Mouse (Mus musculus) erythroid progenitor cell, adult 5-6 weeks (primary cell): Measurements from ENCODE around the gene Trim56. TPM values are rescaled to one million over a fixed set of nuclear protein-coding genes. Genes with fewer than 3 reads are reported as not detected.

Experiments used
- ATAC-seq: replicated peaks from 2 replicates; pipeline ENCODE4 v1.8.0; 2016; ENCODE audit warnings: moderate number of reproducible peaks, mild to moderate bottlenecking, moderate TSS enrichment, inconsistent platforms; ENCODE audit not compliant: poor library complexity, low FRiP score, severe bottlenecking
- total RNA-seq, 2 experiments: library from RNA; stranded (forward) in 1 of 2; stranded (reverse) in 1 of 2; fragments of 150-400 nt in 1 of 2; fragments of 186-747, 209-891 nt in 1 of 2; gene quantifications; 2 replicates each; pipeline versions ENCODE4 v1.2.3 to v1.2.4; 2015 to 2017; ENCODE audit warnings: low replicate concordance in 2 of 2

Trim56 gene
- total RNA-seq, 2 experiments from 2014 or later: 76.3 to 89.0 TPM

GRCm38 (mm10) chr5:137078616-137079015 is 37.4 kb downstream of the Trim56 start:
- ATAC-seq: no peak

- no peak for ATAC-seq
These were observed 38.0 kb downstream of the Trim56 start for GRCm38 (mm10) chr5:137078041-137078440.

GRCm38 (mm10) chr5:137077187-137077586 is 38.8 kb downstream of the Trim56 start:
- no peak for ATAC-seq

- no peak for ATAC-seq
These were observed 39.6 kb downstream of the Trim56 start for GRCm38 (mm10) chr5:137076191-137076930.

GRCm38 (mm10) chr5:137075726-137076125 is 40.3 kb downstream of the Trim56 start:
- ATAC-seq: no peak

GRCm38 (mm10) chr5:137074191-137074651 is 41.8 kb downstream of the Trim56 start:
- no peak for ATAC-seq

GRCm38 (mm10) chr5:137073141-137073540 is 42.9 kb downstream of the Trim56 start:
- ATAC-seq: no peak

- no peak; the same call in 1 of the 2 replicates for ATAC-seq
These were observed 43.7 kb downstream of the Trim56 start, which contains the start of gene Serpine1 for GRCm38 (mm10) chr5:137072079-137072960. Serpine1 (minus strand) TSS chr5:137072268.

- no peak for ATAC-seq
These were observed 45.0 kb downstream of the Trim56 start for GRCm38 (mm10) chr5:137070881-137071605.

- no peak for ATAC-seq
These were observed 47.3 kb downstream of the Trim56 start for GRCm38 (mm10) chr5:137068711-137069110.

- no peak for ATAC-seq
These were observed 50.1 kb downstream of the Trim56 start for GRCm38 (mm10) chr5:137065923-137066322.

GRCm38 (mm10) chr5:137065454-137065853 is 50.6 kb downstream of the Trim56 start:
- ATAC-seq: no peak

- no peak for ATAC-seq
These were observed 53.4 kb downstream of the Trim56 start for GRCm38 (mm10) chr5:137062601-137063000.

GRCm38 (mm10) chr5:137061809-137062481 is 54.1 kb downstream of the Trim56 start:
- ATAC-seq: no peak

Other genes starting within 250 kb of the Trim56 start
- gene Col26a1, start 233.0 kb downstream of the Trim56 start, total RNA-seq (2015; ENCODE audit: low replicate concordance): not detected in 2 replicates
- not detected in 2 replicates for gene Col26a1, start 233.0 kb downstream of the Trim56 start, total RNA-seq (2017; ENCODE audit: low replicate concordance)
- 16.9 and 28.5 TPM in 2 replicates for gene Ift22, start 208.1 kb downstream of the Trim56 start, total RNA-seq (2015; ENCODE audit: low replicate concordance)
- 0.15 and 0.39 TPM in 2 replicates for gene Ift22, start 208.1 kb downstream of the Trim56 start, total RNA-seq (2017; ENCODE audit: low replicate concordance)
- gene Fis1, start 162.9 kb downstream of the Trim56 start, total RNA-seq (2015; ENCODE audit: low replicate concordance): 149 and 151 TPM in 2 replicates
- gene Fis1, start 162.9 kb downstream of the Trim56 start, total RNA-seq (2017; ENCODE audit: low replicate concordance): 75.7 and 75.9 TPM in 2 replicates
- 8.3 and 13.0 TPM in 2 replicates for gene Cldn15, start 149.6 kb downstream of the Trim56 start, total RNA-seq (2015; ENCODE audit: low replicate concordance)
- 4.2 and 4.5 TPM in 2 replicates for gene Cldn15, start 149.6 kb downstream of the Trim56 start, total RNA-seq (2017; ENCODE audit: low replicate concordance)
- gene Plod3, start 129.2 kb downstream of the Trim56 start, total RNA-seq (2015; ENCODE audit: low replicate concordance): 9.7 and 10.1 TPM in 2 replicates
- 6.0 and 12.1 TPM in 2 replicates for gene Plod3, start 129.2 kb downstream of the Trim56 start, total RNA-seq (2017; ENCODE audit: low replicate concordance)
- 40.7 and 52.3 TPM in 2 replicates for gene Znhit1, start 128.2 kb downstream of the Trim56 start, total RNA-seq (2015; ENCODE audit: low replicate concordance)
- gene Znhit1, start 128.2 kb downstream of the Trim56 start, total RNA-seq (2017; ENCODE audit: low replicate concordance): 5.4 and 20.0 TPM in 2 replicates
- not detected in 2 replicates for gene Vgf, start 89.8 kb downstream of the Trim56 start, total RNA-seq (2015; ENCODE audit: low replicate concordance)
- not detected in 2 replicates for gene Vgf, start 89.8 kb downstream of the Trim56 start, total RNA-seq (2017; ENCODE audit: low replicate concordance)
- gene Ap1s1, start 70.1 kb downstream of the Trim56 start, total RNA-seq (2015; ENCODE audit: low replicate concordance): 6.5 and 8.4 TPM in 2 replicates
- 18.7 and 26.5 TPM in 2 replicates for gene Ap1s1, start 70.1 kb downstream of the Trim56 start, total RNA-seq (2017; ENCODE audit: low replicate concordance)
- gene Serpine1, start 43.9 kb downstream of the Trim56 start, total RNA-seq (2015; ENCODE audit: low replicate concordance): not detected in 2 replicates
- not detected in 2 replicates for gene Serpine1, start 43.9 kb downstream of the Trim56 start, total RNA-seq (2017; ENCODE audit: low replicate concordance)
- gene Muc3, start 33.1 kb upstream of the Trim56 start, total RNA-seq (2015; ENCODE audit: low replicate concordance): not detected in 2 replicates
- not detected in 2 replicates for gene Muc3, start 33.1 kb upstream of the Trim56 start, total RNA-seq (2017; ENCODE audit: low replicate concordance)
- 0.42 TPM in 1 of 2 replicates, not detected in the other for gene Muc3a, start 96.2 kb upstream of the Trim56 start, total RNA-seq (2015; ENCODE audit: low replicate concordance)
- gene Muc3a, start 96.2 kb upstream of the Trim56 start, total RNA-seq (2017; ENCODE audit: low replicate concordance): 0.64 TPM in 1 of 2 replicates, not detected in the other
- gene Ache, start 171.3 kb upstream of the Trim56 start, total RNA-seq (2015; ENCODE audit: low replicate concordance): 261 and 288 TPM in 2 replicates
- gene Ache, start 171.3 kb upstream of the Trim56 start, total RNA-seq (2017; ENCODE audit: low replicate concordance): 159 and 175 TPM in 2 replicates
- 50.8 and 61.2 TPM in 2 replicates for gene Ufsp1, start 178.4 kb upstream of the Trim56 start, total RNA-seq (2015; ENCODE audit: low replicate concordance)
- 27.8 and 30.2 TPM in 2 replicates for gene Ufsp1, start 178.4 kb upstream of the Trim56 start, total RNA-seq (2017; ENCODE audit: low replicate concordance)
- gene Srrt, start 191.5 kb upstream of the Trim56 start, total RNA-seq (2015; ENCODE audit: low replicate concordance): 235 and 247 TPM in 2 replicates
- 557 and 577 TPM in 2 replicates for gene Srrt, start 191.5 kb upstream of the Trim56 start, total RNA-seq (2017; ENCODE audit: low replicate concordance)
- gene Trip6, start 198.2 kb upstream of the Trim56 start, total RNA-seq (2015; ENCODE audit: low replicate concordance): 1.4 TPM in 1 of 2 replicates, not detected in the other
- 1.8 and 7.2 TPM in 2 replicates for gene Trip6, start 198.2 kb upstream of the Trim56 start, total RNA-seq (2017; ENCODE audit: low replicate concordance)
- gene Slc12a9, start 217.4 kb upstream of the Trim56 start, total RNA-seq (2015; ENCODE audit: low replicate concordance): 0.72 and 1.7 TPM in 2 replicates
- gene Slc12a9, start 217.4 kb upstream of the Trim56 start, total RNA-seq (2017; ENCODE audit: low replicate concordance): 0.15 and 0.64 TPM in 2 replicates
- gene Ephb4, start 233.9 kb upstream of the Trim56 start, total RNA-seq (2015; ENCODE audit: low replicate concordance): 0.42 TPM in 1 of 2 replicates, not detected in the other
- gene Ephb4, start 233.9 kb upstream of the Trim56 start, total RNA-seq (2017; ENCODE audit: low replicate concordance): not detected in 2 replicates